Mouse (Mus musculus) liver, embryonic 11.5 days (tissue): Measurements from ENCODE around the gene Agtpbp1. TPM values are rescaled to one million over a fixed set of nuclear protein-coding genes. Genes with fewer than 3 reads are reported as not detected.
A peak's percentile ranks its signal among the peaks of the same experiment; 100 is the strongest.
"Not testable (repeated sequence)": the region's sequence is repeated elsewhere in the genome, so short reads cannot be mapped to it uniquely, and the experiment has no call there.

ENCODE experiments used
- ATAC-seq: fragments of 200-750 bp; cut with Nextera tagmentation; replicated peaks from 2 replicates; pipeline ENCODE4 v1.8.0; 2017; ENCODE audit warnings: moderate number of reproducible peaks, mild to moderate bottlenecking, moderate TSS enrichment, moderate library complexity; ENCODE audit not compliant: low FRiP score
- DNase-seq: peaks from one replicate; pipeline ENCODE4 v3.0.0-alpha.2; 2017; ENCODE audit warnings: low spot score
- H3K27ac ChIP-seq: fragments of 300-500 bp; sonication (generic); 2 replicates; pipeline ENCODE4 v1.5.1; 2014; ENCODE audit warnings: mild to moderate bottlenecking, low read depth, low read length, control low read depth
- H3K27me3 ChIP-seq: fragments of 300-500 bp; sonication (generic); replicated peaks from 2 replicates; pipeline ENCODE4 v1.6.1; 2014; ENCODE audit warnings: low read length, mixed read lengths; ENCODE audit not compliant: control insufficient read depth, insufficient read depth
- H3K36me3 ChIP-seq: fragments of 300-500 bp; sonication (generic); 2 replicates; pipeline ENCODE4 v1.6.1; 2014; ENCODE audit warnings: mild to moderate bottlenecking, low read length, moderate library complexity, mixed read lengths; ENCODE audit not compliant: control insufficient read depth, insufficient read depth
- H3K4me1 ChIP-seq: fragments of 300-500 bp; sonication (generic); replicated peaks from 2 replicates; pipeline ENCODE4 v1.6.1; 2014; ENCODE audit warnings: low read length, mixed read lengths; ENCODE audit not compliant: control insufficient read depth, insufficient read depth
- H3K4me2 ChIP-seq: fragments of 300-500 bp; sonication (generic); 2 replicates; pipeline ENCODE4 v1.6.1; 2014; ENCODE audit warnings: mild to moderate bottlenecking, control low read depth, moderate library complexity
- H3K4me3 ChIP-seq: fragments of 300-500 bp; sonication (generic); 2 replicates; pipeline ENCODE4 v1.5.1; 2014; ENCODE audit warnings: low read depth, low read length, control low read depth
- H3K9ac ChIP-seq: fragments of 300-500 bp; sonication (generic); 2 replicates; pipeline ENCODE4 v1.6.1; 2014; ENCODE audit warnings: low read depth, low read length, control low read depth
- H3K9me3 ChIP-seq: fragments of 300-500 bp; sonication (generic); 2 replicates; pipeline ENCODE4 v1.6.1; 2016; ENCODE audit warnings: low read length, inconsistent platforms, mixed read lengths; ENCODE audit not compliant: control insufficient read depth
- WGBS: fragments of 180-500 bp; shearing (Covaris S2); extraction: QIAGEN DNeasy Blood & Tissue Kit; methylation state at CpG from one replicate; pipeline ENCODE4 v1.1.7; 2014; 5-methylcytosine and 5-hydroxymethylcytosine counted together
- polyA plus RNA-seq: library from polyadenylated mRNA; unstranded; fragments of >200 nt; fragmentation: Nextera tagmentation; extraction: Ambion mirVana; gene quantifications from 2 replicates; pipeline ENCODE4 v1.2.1, GENCODE M21; 2014

Gene Agtpbp1
- polyA plus RNA-seq, 1 experiment from 2014 or later = 15.6 TPM

DNA sequence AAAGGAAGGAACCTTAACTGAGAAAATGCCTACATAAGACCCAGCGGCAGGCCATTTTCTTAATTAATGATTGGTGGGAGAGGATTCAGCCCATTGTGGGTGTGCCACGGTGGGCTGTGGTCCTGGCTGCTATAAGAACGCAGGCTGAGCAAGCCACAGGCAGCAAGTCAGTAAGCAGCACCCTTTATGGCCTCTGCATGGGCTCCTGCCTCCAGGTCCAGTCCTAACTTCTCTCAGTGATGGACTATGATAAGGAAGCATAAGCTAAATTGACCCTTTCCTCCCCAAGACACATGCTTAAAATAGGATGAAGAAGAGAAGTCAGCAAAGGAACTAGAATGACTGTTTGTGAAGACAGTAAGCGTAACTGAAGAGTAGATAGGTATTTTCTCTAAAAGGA lies 30.1 kb upstream of the Agtpbp1 start:
- no peak for DNase-seq
- Histone ChIP-seq H3K9me3 (no peaks in the 10 kb centered on the region), H3K27ac (no peak overlapping the region), H3K4me1 (no peaks in the 10 kb centered on the region), H3K27me3 (no peaks in the 10 kb centered on the region), H3K4me2 (no peak overlapping the region), H3K4me3 (no peak overlapping the region), H3K36me3 (peaks cover 11% of the 10 kb centered on the region), H3K9ac (no peak overlapping the region; the same call in 1 of the 2 replicates)
- WGBS = 82% methylated on average over 4 of the region's 4 CpGs
- ATAC-seq = no peak

DNA sequence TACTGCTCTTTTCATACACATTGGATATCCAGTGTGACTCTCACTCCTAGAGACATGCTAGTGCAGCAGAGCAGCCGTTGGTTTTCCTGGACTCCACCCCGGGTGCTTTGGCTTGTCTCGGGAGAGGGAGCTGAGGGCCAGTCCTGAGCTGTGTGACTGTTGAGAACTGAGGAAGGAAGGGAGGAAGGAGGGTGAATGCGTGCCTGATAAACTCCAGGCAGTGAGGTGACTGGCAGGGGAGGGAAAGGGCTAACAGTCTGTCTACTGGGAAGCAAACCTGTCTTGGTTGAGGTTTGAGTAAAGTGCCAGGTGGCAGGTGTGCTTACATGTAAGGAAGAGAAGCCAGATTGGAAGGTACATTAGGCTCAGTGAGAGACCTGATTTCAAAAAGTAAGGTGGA lies 28.8 kb upstream of the Agtpbp1 start:
- 69% methylated on average over 4 of the region's 4 CpGs for WGBS
- Histone ChIP-seq H3K4me3 (no peak overlapping the region), H3K4me1 (no peaks in the 10 kb centered on the region), H3K27me3 (no peaks in the 10 kb centered on the region), H3K27ac (no peak overlapping the region), H3K4me2 (no peak overlapping the region), H3K9ac (no peak overlapping the region), H3K36me3 (peaks cover 8% of the 10 kb centered on the region), H3K9me3 (no peaks in the 10 kb centered on the region)
- DNase-seq = no peak
- ATAC-seq = no peak

DNA sequence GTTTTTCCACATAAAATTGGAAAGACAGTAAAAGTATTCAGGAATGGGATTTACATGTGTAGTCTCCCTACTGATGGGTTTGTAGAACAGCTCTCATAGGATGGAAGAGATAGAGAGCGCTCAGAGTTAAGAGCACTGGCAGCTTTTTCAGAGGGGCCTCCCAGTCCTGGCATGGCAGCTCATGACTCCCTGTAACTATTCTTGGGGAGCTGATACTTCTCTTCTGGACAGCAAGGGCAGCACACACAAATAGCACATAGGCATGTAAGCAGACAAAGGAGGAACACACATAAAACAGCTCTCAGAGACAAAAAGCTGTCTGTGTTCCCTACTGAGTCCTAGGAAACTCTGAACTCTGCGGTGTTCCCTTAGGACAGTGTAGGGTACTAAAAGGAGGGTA lies 25.4 kb upstream of the Agtpbp1 start:
- no peaks in the 10 kb centered on the region for H3K9me3 ChIP-seq
- no peaks in the 10 kb centered on the region for H3K27me3 ChIP-seq
- no peak overlapping the region for H3K4me2 ChIP-seq
- peaks cover 6% of the 10 kb centered on the region for H3K36me3 ChIP-seq
- WGBS = 88% methylated on average over 2 of the region's 2 CpGs
- H3K4me3 ChIP-seq = no peak overlapping the region
- ATAC-seq (no peak), DNase-seq (no peak)
- H3K9ac ChIP-seq = no peak overlapping the region
- H3K4me1 ChIP-seq = no peaks in the 10 kb centered on the region
- no peak overlapping the region for H3K27ac ChIP-seq

DNA sequence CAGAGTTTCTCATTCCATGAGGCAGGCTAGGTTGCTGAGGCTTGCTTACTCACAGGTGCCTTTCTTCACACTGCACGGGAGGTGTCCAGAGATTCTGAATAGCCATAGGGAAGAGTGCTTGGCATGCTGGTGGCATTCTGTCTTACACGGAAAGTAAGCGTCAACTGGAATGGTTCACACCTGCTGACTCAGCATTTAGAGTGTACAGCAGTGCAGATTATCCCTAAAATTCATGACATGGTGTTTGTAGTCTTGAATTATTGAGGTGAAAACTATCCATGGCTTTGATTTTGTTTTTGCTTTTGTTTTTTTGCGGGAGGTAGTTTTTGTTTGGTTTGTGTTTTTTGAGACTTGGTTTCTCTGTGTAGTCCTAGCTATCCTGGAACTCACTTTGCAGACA lies 24.9 kb upstream of the Agtpbp1 start:
- Histone ChIP-seq H3K4me1 (no peaks in the 10 kb centered on the region), H3K4me3 (no peak overlapping the region), H3K4me2 (no peak overlapping the region), H3K9me3 (no peaks in the 10 kb centered on the region), H3K9ac (no peak overlapping the region), H3K36me3 (peaks cover 10% of the 10 kb centered on the region), H3K27ac (no peak overlapping the region), H3K27me3 (no peaks in the 10 kb centered on the region)
- ATAC-seq = no peak
- 91% methylated on average over 4 of the region's 4 CpGs for WGBS
- no peak for DNase-seq

DNA sequence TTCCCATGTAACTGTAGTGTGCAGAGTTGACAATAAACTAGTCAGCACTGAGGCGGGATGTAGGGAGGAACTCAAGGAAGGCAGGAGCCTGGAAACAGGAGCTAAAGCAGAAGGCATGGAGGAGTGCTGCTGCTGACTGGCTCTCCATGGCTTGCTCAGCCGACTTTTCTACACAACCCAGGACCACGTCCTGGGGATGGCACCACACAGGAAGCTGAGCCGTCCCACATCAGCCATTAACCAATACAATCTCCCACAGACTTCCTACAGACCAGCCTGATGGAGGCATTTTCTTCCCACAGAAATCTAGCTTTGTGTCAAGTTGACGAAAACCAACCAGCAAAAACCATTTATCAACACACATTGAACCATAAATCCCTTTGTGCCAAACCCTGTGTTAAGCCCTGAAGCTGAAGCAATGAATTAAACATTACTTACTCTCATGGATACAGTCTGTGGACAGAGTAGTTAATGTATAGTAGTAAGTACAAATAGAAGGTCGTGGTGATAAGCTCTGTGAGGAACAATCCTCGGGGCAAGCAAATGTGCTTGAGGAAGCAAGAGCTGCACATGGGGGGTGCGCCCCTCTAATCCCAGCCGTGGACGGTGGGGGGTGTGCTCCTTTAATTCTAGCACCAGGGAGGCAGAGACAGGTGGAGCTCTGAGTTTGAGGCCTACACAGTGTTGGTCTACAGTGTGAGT lies 20.3 kb upstream of the Agtpbp1 start:
- DNase-seq (no peak), ATAC-seq (0 out of 2 replicates have a peak, but pooled peaks have one; percentile 20)
- 65% methylated on average over 10 of the region's 10 CpGs for WGBS
- Histone ChIP-seq H3K4me3 (no peak overlapping the region), H3K27ac (no peak overlapping the region), H3K9me3 (no peaks in the 10 kb centered on the region), H3K4me2 (no peak overlapping the region), H3K9ac (no peak overlapping the region), H3K4me1 (no peaks in the 10 kb centered on the region), H3K27me3 (no peaks in the 10 kb centered on the region), H3K36me3 (peaks cover 26% of the 10 kb centered on the region)

DNA sequence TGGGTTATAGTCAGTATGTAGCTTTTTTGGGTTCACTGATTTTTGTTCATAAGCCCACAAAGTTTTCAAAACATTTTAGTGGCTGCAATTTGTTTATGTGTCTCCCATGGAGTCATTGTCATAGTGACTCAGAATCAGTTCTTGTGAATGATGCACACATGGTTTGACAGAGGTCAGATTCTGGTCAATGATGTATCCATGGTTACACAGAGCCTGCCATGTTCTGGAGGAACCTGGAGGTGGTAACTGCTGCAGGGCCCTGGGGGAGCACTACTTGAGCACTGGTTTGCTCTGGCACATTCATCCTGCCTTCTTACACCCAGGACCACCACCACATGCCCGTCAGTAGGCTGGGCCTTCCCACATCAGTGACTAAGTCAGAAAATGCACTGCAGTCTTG lies 19.5 kb upstream of the Agtpbp1 start:
- no peak overlapping the region for H3K4me2 ChIP-seq
- H3K9ac ChIP-seq = no peak overlapping the region
- 96% methylated on average over 1 of the region's 1 CpGs for WGBS
- ATAC-seq = no peak
- no peak overlapping the region for H3K27ac ChIP-seq
- no peak overlapping the region for H3K4me3 ChIP-seq
- peaks cover 34% of the 10 kb centered on the region for H3K36me3 ChIP-seq
- DNase-seq = no peak
- H3K27me3 ChIP-seq = no peaks in the 10 kb centered on the region
- H3K9me3 ChIP-seq = no peaks in the 10 kb centered on the region
- no peaks in the 10 kb centered on the region for H3K4me1 ChIP-seq

DNA sequence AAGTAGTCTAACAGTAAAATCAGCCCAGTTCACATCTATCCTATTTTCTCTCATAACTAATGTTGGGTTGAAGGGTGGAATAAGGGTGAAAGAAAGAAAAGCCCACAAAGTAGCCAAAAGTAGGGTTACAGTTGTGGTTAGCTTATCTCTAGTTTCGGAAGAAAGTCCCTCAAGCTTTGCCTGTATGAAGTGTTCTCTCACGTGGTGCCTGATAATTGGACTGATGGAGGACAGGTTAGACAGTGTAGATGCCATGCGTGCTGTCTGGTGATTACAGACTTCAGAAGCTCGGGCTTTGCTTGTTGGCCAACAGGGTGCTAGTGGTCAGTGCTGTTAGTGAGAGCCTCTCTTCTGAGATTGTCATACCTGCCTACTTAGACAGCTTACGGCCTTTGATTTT lies 18.1 kb upstream of the Agtpbp1 start:
- DNase-seq = no peak
- WGBS = 60% methylated on average over 5 of the region's 5 CpGs
- no peaks in the 10 kb centered on the region for H3K9me3 ChIP-seq
- peaks cover 34% of the 10 kb centered on the region for H3K36me3 ChIP-seq
- no peak overlapping the region for H3K9ac ChIP-seq
- no peak overlapping the region for H3K4me3 ChIP-seq
- peak; percentile 62; the same call in 1 of the 2 replicates for ATAC-seq
- H3K27ac ChIP-seq = no peak overlapping the region
- no peaks in the 10 kb centered on the region for H3K27me3 ChIP-seq
- no peak overlapping the region for H3K4me2 ChIP-seq
- no peaks in the 10 kb centered on the region for H3K4me1 ChIP-seq

DNA sequence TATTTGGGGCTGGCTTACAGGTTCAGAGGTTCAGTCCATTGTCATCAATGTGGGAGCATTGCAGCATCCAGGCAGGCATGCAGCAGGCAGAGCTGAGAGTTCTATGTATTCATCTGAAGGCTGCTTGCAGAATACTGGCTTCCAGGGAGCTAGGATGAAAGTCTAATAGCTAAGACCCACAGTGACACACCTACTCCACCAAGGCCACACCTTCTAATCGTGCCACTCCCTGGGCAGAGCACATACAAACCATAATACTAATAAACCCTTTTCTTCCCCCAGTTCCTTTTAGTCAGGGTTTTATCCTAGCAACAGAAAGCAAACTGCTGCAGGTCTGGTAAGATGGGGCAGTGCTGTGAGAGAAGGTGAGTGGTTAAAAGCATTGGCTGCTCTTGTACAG lies 7.6 kb upstream of the Agtpbp1 start:
- no peak for ATAC-seq

DNA sequence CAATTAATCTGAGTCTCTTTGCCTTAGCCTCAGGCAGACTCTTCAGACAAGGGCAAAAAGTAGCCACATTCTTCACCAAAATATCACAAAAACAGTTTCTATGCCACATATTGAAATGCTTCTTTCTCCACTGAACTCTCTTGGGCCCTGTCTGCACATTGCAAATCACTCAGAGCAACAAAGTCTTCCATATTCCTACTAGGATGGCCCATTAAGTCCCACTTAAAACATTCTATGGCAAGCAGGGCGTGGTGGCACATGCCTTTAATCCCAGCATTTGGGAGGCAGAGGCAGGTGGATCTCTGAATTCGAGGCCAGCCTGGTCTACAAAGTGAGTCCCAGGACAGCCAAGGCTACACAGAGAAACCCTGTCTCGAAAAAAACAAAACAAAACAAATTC lies 7.0 kb upstream of the Agtpbp1 start:
- peaks cover 20% of the 10 kb centered on the region; the same call in 1 of the 2 replicates for H3K36me3 ChIP-seq
- not testable (repeated sequence) for ATAC-seq, H3K9ac ChIP-seq, H3K4me2 ChIP-seq, H3K27ac ChIP-seq, H3K9me3 ChIP-seq, H3K27me3 ChIP-seq, H3K4me3 ChIP-seq, DNase-seq, H3K4me1 ChIP-seq
- 84% methylated on average over 3 of the region's 3 CpGs for WGBS

More for the DNA sequence above, 7.6 kb upstream of the Agtpbp1 start:
- Histone ChIP-seq H3K36me3 (peaks cover 20% of the 10 kb centered on the region; the same call in 1 of the 2 replicates), H3K27me3 (no peaks in the 10 kb centered on the region), H3K9me3 (no peaks in the 10 kb centered on the region), H3K4me2 (no peak overlapping the region), H3K9ac (no peak overlapping the region), H3K27ac (no peak overlapping the region), H3K4me3 (no peak overlapping the region), H3K4me1 (no peaks in the 10 kb centered on the region)
- WGBS = 86% methylated on average over 1 of the region's 1 CpGs
- no peak for DNase-seq
